Mouse (Mus musculus) megakaryocyte, embryonic 14.5 days (primary cell): ENCODE data around the gene Golph3.

Source experiments
- FLI1 ChIP-seq: IDR thresholded peaks from 2 replicates; pipeline ENCODE4 v1.6.1; 2012; ENCODE audit warnings: low read length, inconsistent platforms, mixed read lengths
- GATA1 ChIP-seq: IDR thresholded peaks from 3 replicates; pipeline ENCODE4 v1.6.1; 2012; ENCODE audit warnings: mixed read lengths, low read length, inconsistent platforms, borderline replicate concordance

DNA sequence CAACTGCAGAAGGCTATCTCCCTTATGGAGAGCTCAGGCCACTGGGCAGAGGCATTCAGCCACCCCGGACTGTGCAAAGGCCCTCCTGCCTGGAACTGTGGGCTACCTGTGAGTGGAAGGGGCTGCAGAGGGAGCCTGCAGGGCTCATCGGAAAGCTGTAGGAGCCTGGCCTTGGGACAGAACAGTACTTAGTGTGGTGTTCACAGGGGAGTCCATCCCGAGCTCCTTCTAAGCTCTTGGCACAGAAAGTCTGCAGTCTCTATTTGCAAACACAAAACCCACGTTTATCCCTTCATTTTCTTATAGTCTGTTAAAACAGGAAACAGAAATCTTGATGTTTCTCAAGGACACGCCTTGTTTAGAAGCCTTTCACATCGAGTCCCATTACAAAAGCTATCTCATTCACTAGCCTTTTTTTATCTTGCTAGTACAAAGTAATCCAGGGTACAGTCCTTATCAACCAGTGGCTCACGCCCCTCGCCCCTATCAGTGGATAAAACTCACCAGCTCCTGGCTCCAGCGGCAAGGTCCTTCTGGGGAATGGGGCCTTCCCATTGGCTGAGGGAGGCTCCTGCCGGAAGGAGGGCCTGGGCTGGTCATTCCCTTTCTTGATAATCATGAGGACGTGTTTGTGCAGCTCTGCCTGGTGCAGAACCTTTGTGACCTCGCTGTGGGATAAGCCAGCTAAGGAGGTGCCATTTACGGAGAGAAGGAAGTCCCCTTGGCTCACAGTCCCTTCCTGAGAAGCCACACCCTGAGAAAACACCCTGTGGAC lies 46.2 kb downstream of the Golph3 start:
- TF ChIP-seq FLI1, result no peak
- TF ChIP-seq GATA1, result no peak
